Mouse (Mus musculus) frontal cortex, postnatal 10 days (tissue): Measurements from ENCODE around the gene Ly6f.
"Not testable (repeated sequence)": the region's sequence is repeated elsewhere in the genome, so short reads cannot be mapped to it uniquely, and the experiment has no call there.

Experiments
- DNase-seq, 2 experiments: peaks; one replicate each; pipeline ENCODE4 v3.0.0; 2022; ENCODE audit warnings: low spot score in 2 of 2, mixed read lengths in 1 of 2

Gene Ly6f

DNA sequence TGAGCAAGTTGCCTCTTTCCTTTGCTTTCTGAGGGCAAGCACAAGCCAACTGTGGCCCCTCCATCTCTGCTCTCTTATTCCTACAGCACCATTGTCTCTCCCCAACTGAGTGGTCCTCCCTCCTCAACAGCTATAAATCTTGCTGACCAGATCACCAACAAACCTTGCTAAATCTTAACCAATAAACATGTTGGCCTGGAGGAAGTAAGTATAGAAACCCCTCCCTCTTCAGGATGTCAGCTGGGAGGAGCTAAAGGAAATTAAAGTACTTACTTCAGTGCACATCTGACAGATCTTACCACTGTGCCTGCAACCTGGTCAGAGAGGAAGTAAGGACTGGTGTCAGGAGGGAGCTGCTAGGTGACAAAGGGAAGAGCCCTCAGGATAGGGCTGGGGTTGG is at the start of gene Ly6f:
Gene Ly6f (plus strand): TSS at position 301 of the 400 bp plus-strand sequence.
- DNase-seq = no peak

DNA sequence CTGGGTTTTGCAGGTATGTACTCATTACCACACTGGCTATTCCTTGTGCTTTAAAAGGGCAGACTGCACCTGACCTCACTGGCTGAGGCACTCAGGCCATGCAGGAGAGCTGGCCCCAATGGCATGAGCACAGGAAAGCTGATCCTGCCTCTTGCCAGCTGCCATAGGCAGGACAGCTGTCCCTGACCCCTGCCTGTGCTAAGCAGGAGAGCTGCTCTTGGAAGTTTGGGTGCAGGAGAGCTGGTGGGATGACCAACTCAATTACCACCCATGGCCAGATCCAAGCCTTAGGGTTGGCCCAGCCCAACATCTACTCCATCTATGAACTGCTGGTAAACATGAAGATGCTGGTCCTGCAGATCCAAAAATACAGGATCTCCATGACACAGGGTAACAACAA is 46.3 kb upstream of the Ly6f start:
- DNase-seq = no peak

DNA sequence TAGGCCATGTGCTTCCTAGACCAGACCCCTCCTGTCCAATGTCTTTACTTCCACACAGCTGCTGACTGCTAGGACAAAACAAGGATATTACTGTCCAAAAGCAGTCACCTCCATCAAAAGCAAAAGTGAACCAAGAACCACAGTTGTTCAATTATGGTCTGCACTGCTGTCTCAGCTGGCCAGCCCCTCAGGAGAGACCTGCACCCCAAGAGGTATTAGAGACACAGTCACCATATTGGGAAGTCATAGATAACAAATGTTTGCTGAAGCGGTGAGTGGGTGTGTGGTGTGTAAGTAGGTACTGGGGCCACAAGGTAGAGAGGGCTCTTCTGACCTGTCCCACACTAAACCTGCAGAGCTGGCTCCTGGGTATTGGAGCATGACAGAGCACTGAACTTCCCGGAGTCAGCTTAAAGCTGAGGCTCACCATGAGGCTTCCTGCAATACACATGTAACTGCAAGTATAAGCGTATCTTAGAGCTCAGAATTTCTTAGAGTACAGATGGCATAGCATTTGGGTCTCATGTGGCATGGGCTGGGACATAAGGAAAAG is 30.4 kb upstream of the Ly6f start:
- DNase-seq = no peak

GRCm38 (mm10) chr15:75240558-75240957 is 27.7 kb upstream of the Ly6f start:
- no peak for DNase-seq

GRCm38 (mm10) chr15:75242756-75243640 is 25.2 kb upstream of the Ly6f start:
- DNase-seq = no peak

DNA sequence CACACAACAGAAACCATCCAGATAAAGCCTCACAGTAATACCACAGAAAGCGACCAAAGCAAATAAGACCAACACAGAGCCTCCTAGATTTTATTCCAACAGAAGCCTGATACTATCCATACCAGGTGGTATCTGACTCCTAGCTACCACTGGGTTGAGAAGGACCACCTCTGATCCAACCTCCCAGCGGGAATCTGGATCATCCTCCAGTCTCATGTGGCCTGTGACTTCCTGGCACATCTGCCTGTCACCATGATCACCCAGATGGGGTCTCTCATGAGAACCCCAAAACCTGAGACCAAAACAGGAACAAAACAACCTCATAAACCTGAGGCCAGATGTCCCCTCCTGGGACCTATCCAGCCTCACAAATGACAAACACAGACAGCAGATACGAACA is 13.6 kb upstream of the Ly6f start:
- no peak for DNase-seq

DNA sequence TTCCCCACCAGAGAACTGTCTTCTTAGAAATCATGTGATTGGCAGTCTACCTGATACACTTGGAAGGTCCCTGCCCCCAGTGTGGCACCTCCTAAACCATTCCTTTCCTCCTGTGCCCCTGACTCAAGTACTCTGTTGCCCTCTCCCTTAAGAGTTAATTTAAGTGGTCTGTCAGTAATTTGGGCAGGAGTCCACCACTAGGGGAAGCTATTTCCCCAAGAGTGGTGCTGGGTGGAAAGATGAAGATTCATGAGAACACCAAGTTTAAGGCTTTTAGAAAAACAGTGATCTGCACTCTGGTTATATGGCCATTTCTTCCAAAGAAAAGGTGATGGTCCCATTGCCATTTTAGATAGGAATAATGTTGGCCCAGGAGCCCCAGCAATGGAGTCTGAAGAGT is 2.4 kb upstream of the Ly6f start:
- DNase-seq = no peak

- no peak for DNase-seq
These were observed 1.6 kb upstream of the Ly6f start for GRCm38 (mm10) chr15:75266626-75267025.

- no peak for DNase-seq
These were observed 952 bp downstream of the Ly6f start for GRCm38 (mm10) chr15:75268916-75269829.

DNA sequence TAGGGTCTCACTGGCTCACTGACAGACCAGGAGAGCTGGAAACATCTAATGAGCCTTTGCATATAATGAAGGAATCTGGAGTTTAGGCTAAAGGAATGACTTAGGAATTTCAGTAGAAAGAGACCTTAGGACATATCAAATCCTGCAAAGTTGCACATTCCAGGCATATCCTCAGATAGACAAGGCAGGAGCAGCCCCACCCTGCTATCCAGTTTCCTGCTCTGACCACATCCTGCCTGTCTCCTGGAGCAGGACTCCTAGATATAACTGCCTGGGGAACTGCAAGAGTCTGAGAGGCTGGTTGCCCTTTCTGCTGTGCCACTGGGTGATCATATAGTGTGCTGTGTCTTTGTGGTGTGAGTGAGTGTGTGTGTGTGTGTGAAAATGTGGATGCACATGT is 1.9 kb downstream of the Ly6f start:
- DNase-seq = no peak

GRCm38 (mm10) chr15:75270691-75271362 is 2.6 kb downstream of the Ly6f start:
- DNase-seq = no peak

DNA sequence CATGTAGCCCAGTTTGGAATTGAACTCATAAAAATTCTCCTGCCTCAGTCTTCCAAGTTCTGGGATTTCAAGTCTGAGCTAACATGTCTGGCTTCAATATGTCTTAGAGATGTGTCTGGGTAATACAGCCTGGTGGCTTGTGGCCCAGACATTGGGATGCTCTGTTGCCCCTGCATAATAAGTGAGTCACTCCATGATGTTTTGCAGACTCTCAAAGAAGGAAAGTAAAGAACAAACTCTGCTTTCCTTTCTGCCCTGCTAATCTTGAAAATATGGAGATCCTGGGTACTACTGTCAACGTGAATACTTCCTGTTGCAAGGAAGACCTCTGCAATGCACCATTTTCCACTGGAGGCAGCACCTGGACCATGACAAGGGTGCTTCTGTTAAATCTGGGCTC is 3.2 kb downstream of the Ly6f start:
- no peak for DNase-seq

DNA sequence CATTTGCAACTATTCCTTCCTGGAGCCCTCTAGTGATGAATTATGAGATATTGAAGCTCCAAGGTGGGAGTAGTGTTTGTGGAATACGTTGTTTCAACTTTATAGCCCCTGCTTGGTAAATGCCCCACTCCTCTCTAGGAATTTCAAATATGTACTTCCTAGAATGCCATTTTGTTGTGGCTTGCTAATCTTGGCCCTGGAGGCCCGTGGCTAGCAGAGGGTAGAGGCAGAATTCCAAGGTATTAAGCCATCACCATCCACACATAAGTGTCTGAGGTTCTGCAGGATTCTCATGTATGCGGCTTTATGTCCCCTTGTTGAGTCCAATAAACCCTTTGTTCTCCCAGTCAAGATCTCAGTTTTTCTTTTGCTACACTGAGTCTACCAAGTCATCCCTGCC is 3.7 kb downstream of the Ly6f start:
- no peak for DNase-seq

DNA sequence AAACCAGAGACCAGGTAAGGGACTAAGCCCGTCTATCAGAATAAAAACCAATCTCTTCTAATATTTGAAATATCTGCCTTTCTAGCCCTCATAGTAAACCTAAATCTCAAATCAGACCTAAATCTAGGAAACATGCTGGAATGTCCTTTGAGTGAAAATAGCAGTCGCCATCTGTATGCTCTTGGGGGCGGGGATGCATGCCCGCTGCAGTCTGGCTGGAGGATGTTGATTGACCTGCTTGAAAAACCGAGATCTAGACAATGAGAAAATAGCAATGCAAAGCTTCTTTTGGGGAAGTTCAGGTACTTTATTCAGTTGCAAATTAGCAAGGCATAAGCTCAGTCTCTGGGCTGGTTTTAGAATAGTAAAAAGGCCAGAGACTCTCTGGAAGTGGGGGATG is 13.8 kb downstream of the Ly6f start:
- DNase-seq = not testable (repeated sequence)

- DNase-seq = not testable (repeated sequence)
These were observed 18.3 kb downstream of the Ly6f start for GRCm38 (mm10) chr15:75286512-75286911.

DNA sequence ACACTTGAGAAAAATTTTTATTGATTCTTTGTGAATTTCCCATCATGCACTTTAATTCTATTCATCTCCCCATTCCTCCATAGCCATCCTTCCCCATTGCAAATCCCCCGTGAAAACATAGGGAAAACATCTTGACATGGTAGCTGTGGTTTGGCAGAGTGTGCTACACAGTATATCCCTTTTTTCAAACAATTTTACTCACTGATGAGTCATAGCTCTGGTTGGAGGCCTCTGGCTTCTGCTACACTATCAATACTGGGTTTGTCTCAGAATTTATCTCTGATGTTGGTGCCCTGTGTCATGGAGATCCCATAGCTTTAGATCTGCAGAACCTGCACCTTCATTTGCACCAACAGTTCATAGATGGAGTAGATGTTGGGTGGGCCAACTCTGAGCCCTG is 24.2 kb downstream of the Ly6f start:
- DNase-seq = no peak

- no peak for DNase-seq
These were observed 25.7 kb downstream of the Ly6f start for GRCm38 (mm10) chr15:75293873-75294385.

DNA sequence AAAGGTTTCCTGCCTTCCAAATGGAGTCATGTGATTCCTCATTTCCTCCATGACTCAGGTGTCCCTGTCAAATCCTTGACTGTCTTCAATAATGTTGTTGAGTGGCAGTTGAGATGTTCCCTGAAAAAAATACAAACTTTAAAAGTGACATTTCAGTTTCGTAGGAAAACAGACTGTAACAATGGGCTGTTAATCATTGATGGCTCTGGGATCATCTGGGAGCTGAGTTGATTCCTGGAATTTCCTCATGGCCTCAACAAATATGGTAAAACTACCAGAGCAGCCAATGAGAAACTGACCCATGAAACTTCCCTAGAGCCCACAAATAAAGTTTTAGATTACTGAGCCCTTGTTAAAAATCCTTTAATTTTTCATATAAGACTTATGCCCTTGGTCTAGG is 37.9 kb downstream of the Ly6f start:
- DNase-seq = no peak

GRCm38 (mm10) chr15:75309186-75309585 is 41.0 kb downstream of the Ly6f start:
- DNase-seq = no peak

GRCm38 (mm10) chr15:75309946-75310345 is 41.7 kb downstream of the Ly6f start:
- no peak for DNase-seq

- DNase-seq = no peak
These were observed 46.2 kb downstream of the Ly6f start for GRCm38 (mm10) chr15:75314421-75314820.

DNA sequence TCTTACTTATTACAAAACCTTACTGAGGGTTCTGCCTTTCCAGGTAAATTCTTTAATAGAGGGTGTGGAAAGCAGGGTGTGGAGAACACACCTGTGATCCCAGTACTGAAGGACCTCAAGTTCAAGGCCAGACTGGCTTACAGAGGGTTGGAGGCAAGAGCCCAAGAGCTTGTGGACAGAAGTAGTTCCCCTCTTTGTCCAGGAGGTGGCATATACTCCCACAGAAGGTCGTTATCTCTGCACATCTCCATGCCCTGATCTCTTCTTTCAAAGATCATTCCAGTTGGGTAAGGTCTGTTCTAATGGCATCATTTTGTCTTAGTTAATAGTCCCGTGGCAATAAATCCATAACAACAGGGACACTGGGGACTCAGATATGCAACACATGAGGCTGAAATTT is 49.0 kb downstream of the Ly6f start:
- no peak for DNase-seq
